Mouse (Mus musculus): ENCODE results near the gene Gdap2.

- TF ChIP-seq CTCF (IDR thresholded peaks at IDR 0.05; ENCODE audit: low read depth, low read length), result no peak
- no peak for TF ChIP-seq POLR2A (IDR thresholded peaks at IDR 0.05; ENCODE audit: extremely low read depth, insufficient read depth, low read length)
Measured at GRCm38 (mm10) chr3:100236725-100237436, 74.7 kb downstream of the Gdap2 start.

Data from liver, adult 2 months (tissue).